Mouse (Mus musculus) monocyte, adult 59 days (primary cell): ENCODE measurements around the gene Arhgdig. TPM values are rescaled to one million over a fixed set of nuclear protein-coding genes. Genes with fewer than 3 reads are reported as not detected.

ENCODE experiments used
- total RNA-seq, 2 experiments: library from RNA; stranded (reverse); gene quantifications; one replicate each; pipeline ENCODE4 v1.2.4; 2023

Gene Arhgdig
- not detected for total RNA-seq

GRCm38 (mm10) chr17:26207686-26208085 is at the start of gene Arhgdig:
Gene Arhgdig (minus strand): TSS chr17:26207786.

DNA sequence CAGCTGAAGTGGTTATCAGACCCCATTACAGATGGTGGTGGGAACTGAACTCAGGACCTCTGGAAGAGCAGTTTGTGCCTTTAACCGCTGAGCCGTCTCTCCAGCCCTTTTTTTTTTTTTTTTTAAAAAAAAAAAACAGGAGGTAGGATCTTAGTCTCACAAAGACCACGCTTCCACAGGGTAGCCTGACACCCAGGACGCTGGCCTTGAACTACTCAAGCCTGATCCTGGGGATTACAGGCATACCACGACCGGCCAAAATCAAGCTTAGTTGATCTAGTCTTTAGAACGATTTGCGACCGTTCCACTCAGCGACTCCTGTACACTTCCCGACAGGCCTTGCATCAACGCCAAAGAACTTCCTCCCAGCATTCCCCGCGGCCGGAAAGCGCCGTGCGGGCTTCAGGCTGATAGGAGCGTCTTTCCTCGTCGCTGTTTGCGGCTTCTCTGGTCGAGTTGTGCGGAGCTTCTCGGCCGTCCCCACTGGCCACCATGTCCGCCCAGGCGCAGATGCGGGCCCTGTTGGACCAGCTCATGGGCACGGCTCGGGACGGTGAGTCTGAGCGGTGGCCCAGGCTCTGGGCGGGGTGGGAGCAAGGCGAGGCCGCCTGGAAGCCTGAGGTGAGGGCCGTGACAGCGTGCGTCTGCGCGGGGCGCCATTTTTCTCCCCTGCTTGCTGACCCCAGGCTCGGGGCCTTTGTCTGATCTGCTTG is 45.1 kb upstream of the Arhgdig start, which contains the start of gene Luc7l:
Luc7l (plus strand) TSS at position 358 of the 713 bp plus-strand sequence.

GRCm38 (mm10) chr17:26244101-26244841 is 36.7 kb upstream of the Arhgdig start, which contains the start of gene Fam234a:
Gene Fam234a (minus strand): TSS chr17:26244242.

GRCm38 (mm10) chr17:26202737-26203136 is 4.8 kb downstream of the Arhgdig start, which contains the start of gene Rgs11:
Gene Rgs11 (plus strand): TSS chr17:26202951.

GRCm38 (mm10) chr17:26198892-26199291 is 8.7 kb downstream of the Arhgdig start, which contains the start of gene Pdia2:
Gene Pdia2 (minus strand): TSS chr17:26199087.

Other genes with a start within 250 kb of the Arhgdig start
- gene Capn15, start 222.0 kb downstream of the Arhgdig start, total RNA-seq: 10 to 100 TPM; 31.1 to 32.2 TPM
- 1 to 10 TPM; 5.1 to 6.8 TPM for gene Rab11fip3, start 138.2 kb downstream of the Arhgdig start, total RNA-seq
- 1 to 10 TPM; 5.0 to 6.8 TPM for gene Decr2, start 117.4 kb downstream of the Arhgdig start, total RNA-seq
- gene Nme4, start 112.2 kb downstream of the Arhgdig start, total RNA-seq: 1 to 10 TPM; 2.2 to 2.8 TPM
- gene Tmem8, start 94.5 kb downstream of the Arhgdig start, total RNA-seq: 10 to 100 TPM; 20.9 to 23.1 TPM
- 10 to 100 TPM; 29.3 to 35.8 TPM for gene Mrpl28, start 84.3 kb downstream of the Arhgdig start, total RNA-seq
- gene Axin1, start 69.1 kb downstream of the Arhgdig start, total RNA-seq: 10 to 100 TPM; 49.8 to 53.8 TPM
- not detected for gene Pdia2, start 8.7 kb downstream of the Arhgdig start, total RNA-seq
- gene Rgs11, start 4.8 kb downstream of the Arhgdig start, total RNA-seq: 1 to 10 TPM in 1 of 2 experiments, under 1 TPM in 1; 0.31 to 1.6 TPM
- gene Fam234a, start 36.5 kb upstream of the Arhgdig start, total RNA-seq: 100 to 1,000 TPM; 161 to 194 TPM
- gene Luc7l, start 45.1 kb upstream of the Arhgdig start, total RNA-seq: 10 to 100 TPM; 50.4 to 53.7 TPM
- gene Neurl1b, start 207.0 kb upstream of the Arhgdig start, total RNA-seq: 10 to 100 TPM; 15.5 to 16.8 TPM